Mouse (Mus musculus): ENCODE measurements at regions not wholly inside any gene's neighbourhood (a gene's known extent, or its start where the extent isn't known, plus 50 kb on each side); places are given as distances from the start of the nearest gene placed in this dataset.
A peak's percentile ranks its signal among the peaks of the same experiment; 100 is the strongest.

- DNase-seq (ENCODE audit: extremely low spot score, low read depth, low spot score): no peak
Observed at GRCm38 (mm10) chr1:135665484-135665883, 54.4 kb upstream of the Csrp1 start.

GRCm38 (mm10) chr1:135668331-135668730, 51.5 kb upstream of the Csrp1 start:
- peak; percentile 67 for DNase-seq (ENCODE audit: extremely low spot score, low read depth, low spot score)

- DNase-seq (ENCODE audit: extremely low spot score, low read depth, low spot score): no peak
Observed at GRCm38 (mm10) chr1:135668951-135669350, 50.9 kb upstream of the Csrp1 start.

GRCm38 (mm10) chr1:135669803-135670202, 50.1 kb upstream of the Csrp1 start:
- DNase-seq (ENCODE audit: extremely low spot score, low read depth, low spot score): no peak

Measured in hindlimb bud, embryonic 11.5 days (tissue).